Mouse (Mus musculus) midbrain, embryonic 14.5 days (tissue): ENCODE data around the gene Mapk1. TPM values are rescaled to one million over a fixed set of nuclear protein-coding genes. Genes with fewer than 3 reads are reported as not detected.
A peak's percentile ranks its signal among the peaks of the same experiment; 100 is the strongest.

Experiments
- ATAC-seq: fragments of 200-750 bp; cut with Nextera tagmentation; 2 replicates; pipeline ENCODE4 v1.8.0; 2017; ENCODE audit warnings: moderate number of reproducible peaks, moderate library complexity; ENCODE audit not compliant: low FRiP score, low TSS enrichment
- DNase-seq: peaks from one replicate; pipeline ENCODE4 v3.0.0-alpha.2; 2015
- H3K27ac ChIP-seq: fragments of 300-500 bp; sonication (generic); replicated peaks from 2 replicates; pipeline ENCODE4 v1.5.1; 2014; ENCODE audit warnings: mild to moderate bottlenecking, low read depth, low read length, moderate library complexity
- H3K27me3 ChIP-seq: fragments of 300-500 bp; sonication (generic); 2 replicates; pipeline ENCODE4 v1.6.1; 2014; ENCODE audit warnings: low read length, control low read depth, mixed read lengths; ENCODE audit not compliant: control insufficient read depth, insufficient read depth
- H3K36me3 ChIP-seq: fragments of 300-500 bp; sonication (generic); 2 replicates; pipeline ENCODE4 v1.6.1; 2014; ENCODE audit warnings: low read length, control low read depth; ENCODE audit not compliant: control insufficient read depth, insufficient read depth
- H3K4me1 ChIP-seq: fragments of 300-500 bp; sonication (generic); 2 replicates; pipeline ENCODE4 v1.6.1; 2014; ENCODE audit warnings: mild to moderate bottlenecking, antibody characterized with exemption, low read length, control low read depth; ENCODE audit not compliant: control insufficient read depth, insufficient read depth
- H3K4me2 ChIP-seq: fragments of 300-500 bp; sonication (generic); 2 replicates; pipeline ENCODE4 v1.6.1; 2014; ENCODE audit warnings: mild to moderate bottlenecking, low read length, moderate library complexity
- H3K4me3 ChIP-seq: fragments of 300-500 bp; sonication (generic); replicated peaks from 2 replicates; pipeline ENCODE4 v1.5.1; 2014; ENCODE audit warnings: low read depth, low read length
- H3K9ac ChIP-seq: fragments of 300-500 bp; sonication (generic); replicated peaks from 2 replicates; pipeline ENCODE4 v1.6.1; 2014; ENCODE audit warnings: mild to moderate bottlenecking, low read length, moderate library complexity
- H3K9me3 ChIP-seq: fragments of 300-500 bp; sonication (generic); 2 replicates; pipeline ENCODE4 v1.6.1; 2016; ENCODE audit warnings: low read length, control low read depth, mixed read lengths; ENCODE audit not compliant: control insufficient read depth
- WGBS: fragments of 180-500 bp; shearing (Covaris S2); extraction: QIAGEN DNeasy Blood & Tissue Kit; methylation state at CpG from one replicate; pipeline ENCODE4 v1.1.7; 2014; 5-methylcytosine and 5-hydroxymethylcytosine counted together
- polyA plus RNA-seq: library from polyadenylated mRNA; unstranded; fragments of >200 nt; fragmentation: Nextera tagmentation; extraction: Ambion mirVana; gene quantifications from 2 replicates; pipeline ENCODE4 v1.2.1, GENCODE M21; 2014

Gene Mapk1
- polyA plus RNA-seq: 214 and 219 TPM in 2 replicates

GRCm38 (mm10) chr16:16983131-16983533, at the start of gene Mapk1:
Gene Mapk1 (plus strand): TSS chr16:16983382.
- Histone ChIP-seq H3K27me3 (no peaks in the 10 kb centered on the region), H3K4me3 (peak within 1 kb of the TSS; percentile 100), H3K4me2 (peak within 1 kb of the TSS; percentile 67), H3K36me3 (0 out of 2 replicates have a peak, but pooled peaks cover 4% of the 10 kb centered on the region), H3K27ac (peak within 1 kb of the TSS; percentile 96), H3K9ac (peak within 1 kb of the TSS; percentile 80), H3K4me1 (peaks cover 29% of the 10 kb centered on the region), H3K9me3 (no peaks in the 10 kb centered on the region)
- DNase-seq (peak; percentile 98), ATAC-seq (peak; percentile 99)
- under 1% methylated on average over 35 of the region's 35 CpGs for WGBS

GRCm38 (mm10) chr16:16939543-16939942, 43.6 kb upstream of the Mapk1 start:
- Histone ChIP-seq H3K4me3 (no peak overlapping the region), H3K4me2 (no peak overlapping the region), H3K36me3 (no peaks in the 10 kb centered on the region), H3K27ac (no peak overlapping the region), H3K4me1 (no peaks in the 10 kb centered on the region), H3K27me3 (no peaks in the 10 kb centered on the region), H3K9me3 (no peaks in the 10 kb centered on the region), H3K9ac (no peak overlapping the region)
- DNase-seq: no peak
- WGBS: 94% methylated on average over 9 of the region's 9 CpGs
- no peak for ATAC-seq

GRCm38 (mm10) chr16:16941078-16941477, 42.1 kb upstream of the Mapk1 start:
- Histone ChIP-seq H3K36me3 (no peaks in the 10 kb centered on the region), H3K27ac (no peak overlapping the region), H3K4me2 (no peak overlapping the region), H3K9ac (no peak overlapping the region), H3K4me3 (no peak overlapping the region), H3K4me1 (no peaks in the 10 kb centered on the region), H3K9me3 (no peaks in the 10 kb centered on the region), H3K27me3 (no peaks in the 10 kb centered on the region)
- 89% methylated on average over 2 of the region's 2 CpGs for WGBS
- no peak for DNase-seq
- no peak for ATAC-seq

- DNase-seq: peak; percentile 7
Measured at GRCm38 (mm10) chr16:16958575-16958974, 24.6 kb upstream of the Mapk1 start.

GRCm38 (mm10) chr16:16959907-16960306, 23.3 kb upstream of the Mapk1 start:
- no peak overlapping the region for H3K9ac ChIP-seq
- H3K4me1 ChIP-seq: no peaks in the 10 kb centered on the region
- H3K27me3 ChIP-seq: no peaks in the 10 kb centered on the region
- H3K36me3 ChIP-seq: no peaks in the 10 kb centered on the region
- WGBS: 88% methylated on average over 6 of the region's 6 CpGs
- H3K4me2 ChIP-seq: no peak overlapping the region
- no peak overlapping the region for H3K27ac ChIP-seq
- no peak overlapping the region for H3K4me3 ChIP-seq
- no peak for ATAC-seq
- no peak for DNase-seq
- H3K9me3 ChIP-seq: no peaks in the 10 kb centered on the region

More at GRCm38 (mm10) chr16:16958575-16958974, 24.6 kb upstream of the Mapk1 start:
- 35% methylated on average over 3 of the region's 5 CpGs for WGBS
- Histone ChIP-seq H3K27ac (no peak overlapping the region), H3K4me3 (no peak overlapping the region), H3K4me1 (no peaks in the 10 kb centered on the region), H3K9ac (no peak overlapping the region), H3K27me3 (no peaks in the 10 kb centered on the region), H3K36me3 (no peaks in the 10 kb centered on the region), H3K4me2 (no peak overlapping the region), H3K9me3 (no peaks in the 10 kb centered on the region)
- no peak; the same call in 1 of the 2 replicates for ATAC-seq

GRCm38 (mm10) chr16:16965149-16965548, 18.0 kb upstream of the Mapk1 start:
- H3K9me3 ChIP-seq: no peaks in the 10 kb centered on the region
- H3K4me2 ChIP-seq: no peak overlapping the region
- no peak overlapping the region for H3K27ac ChIP-seq
- no peak for DNase-seq
- no peaks in the 10 kb centered on the region for H3K36me3 ChIP-seq
- no peak overlapping the region for H3K9ac ChIP-seq
- no peak overlapping the region for H3K4me3 ChIP-seq
- H3K27me3 ChIP-seq: no peaks in the 10 kb centered on the region
- no peak for ATAC-seq
- WGBS: 80% methylated on average over 1 of the region's 1 CpGs
- no peaks in the 10 kb centered on the region for H3K4me1 ChIP-seq

GRCm38 (mm10) chr16:16966290-16966689, 16.9 kb upstream of the Mapk1 start:
- Histone ChIP-seq H3K4me3 (no peak overlapping the region), H3K27ac (no peak overlapping the region), H3K9ac (no peak overlapping the region), H3K4me2 (no peak overlapping the region), H3K36me3 (no peaks in the 10 kb centered on the region), H3K27me3 (no peaks in the 10 kb centered on the region), H3K9me3 (no peaks in the 10 kb centered on the region), H3K4me1 (no peaks in the 10 kb centered on the region)
- ATAC-seq (no peak), DNase-seq (no peak)

- H3K27ac ChIP-seq: no peak overlapping the region
- peaks cover 11% of the 10 kb centered on the region; the same call in 1 of the 2 replicates for H3K9me3 ChIP-seq
- WGBS: 87% methylated on average over 3 of the region's 3 CpGs
- H3K4me1 ChIP-seq: 0 out of 2 replicates have a peak, but pooled peaks cover 2% of the 10 kb centered on the region
- no peak overlapping the region for H3K9ac ChIP-seq
- no peaks in the 10 kb centered on the region for H3K36me3 ChIP-seq
- no peak overlapping the region for H3K4me3 ChIP-seq
- DNase-seq: no peak
- no peak overlapping the region for H3K4me2 ChIP-seq
- H3K27me3 ChIP-seq: no peaks in the 10 kb centered on the region
- ATAC-seq: no peak
Measured at GRCm38 (mm10) chr16:16978061-16978460, 5.1 kb upstream of the Mapk1 start.

- H3K9ac ChIP-seq: no peak overlapping the region
- DNase-seq: no peak
- no peak overlapping the region for H3K27ac ChIP-seq
- no peak overlapping the region for H3K4me3 ChIP-seq
- 83% methylated on average over 2 of the region's 2 CpGs for WGBS
- H3K9me3 ChIP-seq: peaks cover 11% of the 10 kb centered on the region; the same call in 1 of the 2 replicates
- ATAC-seq: no peak
- H3K4me1 ChIP-seq: 0 out of 2 replicates have a peak, but pooled peaks cover 2% of the 10 kb centered on the region
- H3K27me3 ChIP-seq: no peaks in the 10 kb centered on the region
- no peak overlapping the region for H3K4me2 ChIP-seq
- no peaks in the 10 kb centered on the region for H3K36me3 ChIP-seq
Measured at GRCm38 (mm10) chr16:16978765-16979164, 4.4 kb upstream of the Mapk1 start.
